Mouse (Mus musculus) embryonic facial prominence, embryonic 14.5 days (tissue): ENCODE data around the gene Gldn. TPM values are rescaled to one million over a fixed set of nuclear protein-coding genes. Genes with fewer than 3 reads are reported as not detected.

Experiments
- ATAC-seq: fragments of 200-750 bp; cut with Nextera tagmentation; 2 replicates; pipeline ENCODE4 v1.8.0; 2017; ENCODE audit warnings: low read depth, moderate number of reproducible peaks, moderate TSS enrichment
- DNase-seq: peaks from one replicate; pipeline ENCODE4 v3.0.0-alpha.2; 2015; ENCODE audit warnings: low spot score
- H3K27ac ChIP-seq: fragments of 300-500 bp; sonication (generic); replicated peaks from 2 replicates; pipeline ENCODE4 v1.5.1; 2014; ENCODE audit warnings: low read depth, mild to moderate bottlenecking, low read length, moderate library complexity
- H3K27me3 ChIP-seq: fragments of 300-500 bp; sonication (generic); replicated peaks from 2 replicates; pipeline ENCODE4 v1.6.1; 2014; ENCODE audit warnings: low read length; ENCODE audit not compliant: control insufficient read depth, insufficient read depth
- H3K36me3 ChIP-seq: fragments of 300-500 bp; sonication (generic); 2 replicates; pipeline ENCODE4 v1.6.1; 2014; ENCODE audit warnings: low read length, mixed read lengths; ENCODE audit not compliant: control insufficient read depth, insufficient read depth
- H3K4me1 ChIP-seq: fragments of 300-500 bp; sonication (generic); 2 replicates; pipeline ENCODE4 v1.6.1; 2014; ENCODE audit warnings: antibody characterized with exemption, low read length; ENCODE audit not compliant: control insufficient read depth, insufficient read depth
- H3K4me2 ChIP-seq: fragments of 300-500 bp; sonication (generic); 2 replicates; pipeline ENCODE4 v1.6.1; 2014; ENCODE audit warnings: low read depth, mild to moderate bottlenecking, low read length, moderate library complexity, mixed read lengths
- H3K4me3 ChIP-seq: fragments of 300-500 bp; sonication (generic); 2 replicates; pipeline ENCODE4 v1.5.1; 2014; ENCODE audit warnings: low read depth, mild to moderate bottlenecking, low read length
- H3K9ac ChIP-seq: fragments of 300-500 bp; sonication (generic); 2 replicates; pipeline ENCODE4 v1.6.1; 2014; ENCODE audit warnings: low read depth, mild to moderate bottlenecking, low read length, moderate library complexity, mixed read lengths
- H3K9me3 ChIP-seq: fragments of 300-500 bp; sonication (generic); 2 replicates; pipeline ENCODE4 v1.6.1; 2016; ENCODE audit warnings: low read length; ENCODE audit not compliant: control insufficient read depth
- whole genome bisulfite sequencing: fragments of 180-500 bp; shearing (Covaris S2); extraction: QIAGEN DNeasy Blood & Tissue Kit; methylation state at CpG from one replicate; pipeline ENCODE4 v1.1.7; 2014; 5-methylcytosine and 5-hydroxymethylcytosine counted together
- polyA plus RNA-seq: library from polyadenylated mRNA; unstranded; fragments of >200 nt; fragmentation: Nextera tagmentation; extraction: Ambion mirVana; gene quantifications from 2 replicates; pipeline ENCODE4 v1.2.1, GENCODE M21; 2014

Gene Gldn
- polyA plus RNA-seq, result 0.59 and 0.72 TPM in 2 replicates

DNA sequence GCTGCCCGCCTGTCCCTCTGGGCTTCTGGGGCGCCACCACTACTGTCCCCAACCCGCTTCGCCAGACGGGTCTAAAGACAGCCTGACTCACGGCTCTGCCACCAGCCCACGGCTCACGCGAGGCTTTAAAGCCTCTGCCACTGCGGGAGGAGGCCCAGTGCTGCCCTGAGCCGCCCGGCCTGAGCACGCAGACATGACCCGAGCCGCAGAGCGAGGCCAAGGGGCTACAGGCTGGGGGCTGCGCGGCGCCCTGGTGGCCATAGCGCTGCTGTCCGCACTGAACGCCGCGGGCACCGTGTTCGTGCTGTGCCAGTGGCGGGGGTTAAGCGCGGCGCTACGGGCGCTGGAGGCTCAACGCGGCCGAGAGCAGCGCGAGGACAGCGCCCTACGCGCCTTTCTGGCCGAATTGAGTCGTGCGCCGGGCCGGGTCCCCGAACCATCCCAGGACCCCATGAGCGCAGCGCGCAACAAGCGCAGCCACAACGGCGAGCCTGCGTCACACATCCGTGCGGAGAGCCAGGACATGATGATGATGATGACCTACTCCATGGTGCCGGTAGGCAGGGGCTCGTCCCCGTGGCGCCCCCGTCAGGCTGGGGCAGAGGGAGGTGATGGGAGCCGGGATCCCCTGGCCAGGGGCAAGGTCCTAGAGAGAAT is at the start of gene Gldn:
Gldn (plus strand) TSS at position 156 of the 657 bp plus-strand sequence.
- peak within 1 kb of the TSS; percentile 36 for H3K4me3 ChIP-seq
- WGBS, result 4% methylated on average over 21 of the region's 61 CpGs
- H3K27ac ChIP-seq, result no peak within 1 kb of the TSS
- H3K4me1 ChIP-seq, result no peaks in the 10 kb centered on the region; the same call in 1 of the 2 replicates
- peak within 1 kb of the TSS; percentile 39; the same call in 1 of the 2 replicates for H3K9ac ChIP-seq
- peaks cover 17% of the 10 kb centered on the region for H3K27me3 ChIP-seq
- H3K4me2 ChIP-seq, result peak within 1 kb of the TSS; percentile 74
- no peaks in the 10 kb centered on the region for H3K9me3 ChIP-seq
- peak; percentile 50; the same call in 1 of the 2 replicates for ATAC-seq
- H3K36me3 ChIP-seq, result no peaks in the 10 kb centered on the region
- no peak for DNase-seq

DNA sequence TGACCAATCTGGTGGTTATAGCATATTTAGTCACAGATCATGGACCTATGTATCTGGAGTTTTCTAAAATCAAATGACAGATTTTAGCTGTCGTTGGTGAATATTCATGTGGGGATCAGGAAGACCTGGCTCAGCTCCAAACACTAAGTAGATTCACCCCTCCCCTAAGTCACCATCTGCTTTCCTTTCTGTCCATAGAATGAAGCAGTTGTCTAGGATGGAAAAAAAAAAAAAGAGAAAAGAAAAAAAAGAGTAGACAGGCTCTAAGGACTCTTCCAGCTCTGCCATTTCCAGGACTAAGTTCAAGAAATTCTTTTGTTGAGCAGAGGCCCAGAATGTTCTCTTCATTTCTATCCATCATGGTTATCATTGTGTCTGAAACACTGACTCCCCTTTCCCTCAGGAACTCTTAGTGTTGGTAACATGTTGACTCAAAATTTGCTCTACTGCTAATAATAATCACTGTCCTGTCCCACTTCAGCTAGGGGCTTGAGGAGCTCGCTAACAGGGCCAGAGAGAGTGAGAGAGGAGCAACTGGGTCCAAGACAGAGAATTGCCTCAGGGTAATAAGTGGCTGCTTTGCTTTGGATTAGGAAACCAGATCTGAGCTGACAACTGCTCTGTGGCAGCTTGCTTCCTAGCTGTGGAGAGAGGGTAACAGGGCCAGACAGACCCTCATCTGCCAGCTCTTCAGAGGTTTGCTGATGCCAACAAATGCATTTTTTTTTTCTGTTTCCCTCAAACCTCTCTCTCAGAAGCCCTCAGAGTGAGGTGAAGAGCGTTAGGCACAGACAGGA is 41.2 kb upstream of the Gldn start:
- Histone ChIP-seq H3K36me3 (no peaks in the 10 kb centered on the region), H3K4me3 (no peak overlapping the region), H3K27ac (no peak overlapping the region), H3K27me3 (no peaks in the 10 kb centered on the region), H3K4me1 (no peaks in the 10 kb centered on the region; the same call in 1 of the 2 replicates), H3K9ac (no peak overlapping the region), H3K9me3 (no peaks in the 10 kb centered on the region), H3K4me2 (no peak overlapping the region)
- peak; percentile 41 for DNase-seq
- no peak for ATAC-seq
- 39% methylated on average over 3 of the region's 3 CpGs for WGBS

DNA sequence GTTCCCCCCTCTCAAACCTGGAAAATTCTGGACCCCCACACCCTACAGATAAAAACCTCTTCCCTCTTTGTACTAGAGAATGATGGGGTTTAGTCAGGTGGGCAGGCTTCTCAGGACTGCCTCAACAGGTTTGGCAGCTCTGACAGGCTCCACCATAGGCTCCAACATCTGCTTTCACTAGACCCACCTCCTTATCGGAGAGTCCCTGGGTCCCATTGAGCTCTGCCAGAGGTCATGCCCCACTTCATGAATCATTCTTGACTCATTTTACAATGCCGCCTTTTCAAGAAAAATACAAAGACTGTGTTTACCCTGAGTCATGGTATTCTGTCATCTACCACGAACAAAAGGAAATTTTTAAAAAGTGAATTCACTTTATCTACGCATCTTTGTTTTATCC is 21.5 kb upstream of the Gldn start:
- H3K4me1 ChIP-seq, result no peaks in the 10 kb centered on the region
- H3K9ac ChIP-seq, result no peak overlapping the region
- H3K4me3 ChIP-seq, result no peak overlapping the region
- 71% methylated on average over 4 of the region's 4 CpGs for WGBS
- DNase-seq (no peak), ATAC-seq (no peak)
- no peaks in the 10 kb centered on the region for H3K9me3 ChIP-seq
- H3K4me2 ChIP-seq, result no peak overlapping the region
- H3K27me3 ChIP-seq, result no peaks in the 10 kb centered on the region
- H3K27ac ChIP-seq, result no peak overlapping the region
- H3K36me3 ChIP-seq, result no peaks in the 10 kb centered on the region

DNA sequence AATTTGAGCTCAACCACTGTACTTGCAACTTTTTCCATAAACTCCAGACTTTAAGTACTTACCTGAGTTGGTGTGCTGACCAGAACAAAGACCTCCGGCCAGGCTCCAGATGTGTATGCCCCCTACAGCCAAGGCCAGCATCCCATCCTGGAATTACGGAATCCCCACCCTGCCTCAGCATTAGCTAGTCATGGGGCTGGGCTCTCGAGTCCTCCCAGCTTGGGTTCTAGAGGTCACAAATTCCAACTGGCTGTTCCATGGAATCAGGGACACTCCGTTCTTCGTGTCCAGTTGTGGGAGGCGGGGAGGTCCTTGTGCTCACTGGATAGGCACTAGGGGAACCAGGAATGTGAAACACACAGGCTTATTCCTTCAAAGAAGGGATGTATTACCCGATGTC is 18.3 kb upstream of the Gldn start, which contains the start of gene Cyp19a1:
Cyp19a1 (minus strand) TSS at position 101 of the 400 bp plus-strand sequence.
- Histone ChIP-seq H3K27ac (no peak within 1 kb of the TSS), H3K4me1 (no peaks in the 10 kb centered on the region), H3K9me3 (no peaks in the 10 kb centered on the region), H3K4me3 (no peak within 1 kb of the TSS), H3K9ac (no peak within 1 kb of the TSS), H3K36me3 (no peaks in the 10 kb centered on the region), H3K27me3 (no peaks in the 10 kb centered on the region), H3K4me2 (no peak within 1 kb of the TSS)
- WGBS, result 77% methylated on average over 7 of the region's 7 CpGs
- no peak for ATAC-seq
- DNase-seq, result no peak

DNA sequence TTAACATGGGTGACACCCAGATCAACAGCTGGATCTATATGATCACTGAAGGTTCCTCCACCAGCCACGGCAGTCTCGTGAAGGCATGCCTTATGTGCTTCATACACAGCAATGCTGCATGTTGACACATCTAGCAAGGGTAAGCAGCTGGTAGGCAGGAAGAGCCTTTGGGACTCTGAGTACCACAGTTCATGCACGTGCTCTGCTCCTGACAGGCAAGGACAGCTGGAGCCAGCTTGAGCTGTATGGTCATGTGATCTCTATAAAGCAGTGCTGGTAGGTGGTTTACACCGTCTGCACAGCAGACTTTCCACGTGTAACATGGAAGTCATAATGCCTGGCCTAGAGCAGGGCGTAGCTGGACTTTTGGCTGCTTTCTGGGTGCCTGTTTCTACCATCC is 16.3 kb upstream of the Gldn start:
- no peak overlapping the region for H3K4me3 ChIP-seq
- no peak overlapping the region for H3K4me2 ChIP-seq
- H3K27ac ChIP-seq, result no peak overlapping the region
- 74% methylated on average over 6 of the region's 6 CpGs for WGBS
- no peaks in the 10 kb centered on the region for H3K9me3 ChIP-seq
- H3K36me3 ChIP-seq, result no peaks in the 10 kb centered on the region
- H3K4me1 ChIP-seq, result no peaks in the 10 kb centered on the region
- H3K27me3 ChIP-seq, result no peaks in the 10 kb centered on the region
- H3K9ac ChIP-seq, result no peak overlapping the region
- DNase-seq (no peak), ATAC-seq (0 out of 2 replicates have a peak, but pooled peaks have one; percentile 50)

DNA sequence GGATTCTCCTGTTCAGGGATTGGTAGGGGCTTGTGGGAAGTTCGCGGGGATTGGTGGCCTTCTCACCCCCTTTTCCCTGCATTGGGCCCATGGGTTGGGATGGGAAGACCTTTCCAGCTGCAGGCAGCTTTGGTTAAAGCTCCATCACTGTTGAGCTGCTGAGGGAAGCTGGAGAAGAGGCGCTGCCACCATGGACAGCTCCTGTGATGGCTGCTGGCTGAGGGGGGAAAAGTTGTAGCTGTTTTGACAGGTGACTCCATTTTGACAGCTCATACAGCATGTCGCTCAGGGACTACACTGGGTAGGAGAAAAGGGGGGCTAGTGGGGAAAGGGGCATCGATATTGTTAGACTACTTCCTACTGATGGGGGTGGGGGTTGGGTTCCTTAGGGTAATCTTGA is 15.4 kb upstream of the Gldn start:
- no peak overlapping the region for H3K27ac ChIP-seq
- no peaks in the 10 kb centered on the region for H3K4me1 ChIP-seq
- H3K27me3 ChIP-seq, result no peaks in the 10 kb centered on the region
- H3K4me2 ChIP-seq, result no peak overlapping the region
- peak; percentile 39 for DNase-seq
- no peak for ATAC-seq
- H3K4me3 ChIP-seq, result no peak overlapping the region
- no peaks in the 10 kb centered on the region for H3K9me3 ChIP-seq
- WGBS, result 40% methylated on average over 5 of the region's 5 CpGs
- no peaks in the 10 kb centered on the region for H3K36me3 ChIP-seq
- no peak overlapping the region for H3K9ac ChIP-seq

DNA sequence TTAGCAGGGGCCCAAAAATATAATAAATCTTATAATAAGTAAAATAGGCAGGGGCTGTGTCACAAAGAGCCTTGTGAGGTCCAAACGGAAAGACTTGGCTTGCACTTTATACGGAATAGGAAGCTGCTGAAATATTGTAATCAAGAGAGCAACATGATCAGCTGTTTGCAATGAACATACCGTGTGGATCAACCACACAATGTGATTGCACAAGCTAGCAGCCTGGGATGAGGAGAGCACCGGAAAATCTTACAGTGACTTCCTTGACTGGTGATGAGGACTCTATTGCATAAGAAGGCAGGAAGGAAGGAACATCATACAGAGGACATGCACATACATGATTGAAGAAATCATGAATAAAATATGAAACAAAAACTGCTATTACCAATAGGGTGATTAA is 11.0 kb upstream of the Gldn start:
- Histone ChIP-seq H3K9me3 (no peaks in the 10 kb centered on the region), H3K9ac (no peak overlapping the region), H3K4me3 (no peak overlapping the region), H3K4me1 (no peaks in the 10 kb centered on the region), H3K4me2 (no peak overlapping the region), H3K36me3 (no peaks in the 10 kb centered on the region), H3K27ac (no peak overlapping the region), H3K27me3 (no peaks in the 10 kb centered on the region)
- no peak for DNase-seq
- 79% methylated on average over 4 of the region's 4 CpGs for WGBS
- ATAC-seq, result no peak

DNA sequence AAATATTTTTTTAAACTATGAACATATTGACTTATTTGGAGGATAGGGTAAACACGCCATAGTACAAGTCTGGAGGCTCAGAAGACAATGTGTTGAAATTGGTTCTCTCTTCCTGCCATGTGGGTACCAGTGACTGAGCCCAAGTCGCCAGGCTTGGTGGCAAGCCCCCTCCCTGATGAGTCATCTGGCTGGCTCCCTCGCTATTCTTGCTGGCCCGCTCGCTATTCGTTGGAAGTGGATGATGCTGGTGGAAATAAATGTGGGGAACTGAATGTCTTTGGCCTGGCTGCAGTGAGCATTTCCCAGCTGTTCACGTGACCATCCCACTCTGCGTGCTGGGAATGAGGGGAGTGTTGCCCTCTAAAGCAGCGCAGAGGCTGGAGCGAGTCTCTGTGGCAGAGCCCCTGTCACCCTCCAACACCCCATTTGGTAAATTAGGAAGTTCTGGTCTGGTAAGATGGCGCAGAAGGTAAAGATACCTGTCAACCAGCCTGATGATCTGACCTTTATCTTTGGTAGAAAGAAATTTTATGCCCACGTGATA is 7.2 kb upstream of the Gldn start:
- DNase-seq (no peak), ATAC-seq (no peak)
- 83% methylated on average over 12 of the region's 12 CpGs for WGBS
- Histone ChIP-seq H3K4me3 (no peak overlapping the region), H3K4me2 (no peak overlapping the region), H3K9ac (no peak overlapping the region), H3K4me1 (no peaks in the 10 kb centered on the region), H3K27me3 (no peaks in the 10 kb centered on the region), H3K27ac (no peak overlapping the region), H3K9me3 (no peaks in the 10 kb centered on the region), H3K36me3 (no peaks in the 10 kb centered on the region)
